Mouse (Mus musculus) ES-E14 (cell line): ENCODE data around the gene Cyp4f40. TPM values are rescaled to one million over a fixed set of nuclear protein-coding genes. Genes with fewer than 3 reads are reported as not detected.
"Not testable (repeated sequence)": the region's sequence is repeated elsewhere in the genome, so short reads cannot be mapped to it uniquely, and the experiment has no call there.

Source experiments
- DNase-seq: peaks from one replicate; pipeline ENCODE4 v3.0.0-alpha.2; 2013; ENCODE audit warnings: low read depth, low spot score
- H3K27ac ChIP-seq: 2 replicates; pipeline ENCODE4 v1.5.1; 2012; ENCODE audit warnings: low read depth, mild to moderate bottlenecking, low read length, moderate library complexity, mixed read lengths; ENCODE audit not compliant: poor library complexity, insufficient read depth, severe bottlenecking
- H3K36me3 ChIP-seq: 2 replicates; pipeline ENCODE4 v1.6.1; 2012; ENCODE audit warnings: mild to moderate bottlenecking, low read length, moderate library complexity, mixed read lengths; ENCODE audit not compliant: control insufficient read depth, poor library complexity, insufficient read depth, severe bottlenecking
- H3K4me1 ChIP-seq, 2 experiments: fragments of 150-350 bp in 1 of 2; sonication (generic) in 1 of 2; 2 replicates each; pipeline ENCODE4 v1.6.1; 2012; ENCODE audit warnings: low read length in 2 of 2, mild to moderate bottlenecking in 1 of 2, mixed read lengths in 1 of 2; ENCODE audit not compliant: control insufficient read depth in 2 of 2, insufficient read depth in 2 of 2, poor library complexity in 1 of 2
- H3K4me3 ChIP-seq, 2 experiments: fragments of 150-350 bp in 1 of 2; sonication (generic) in 1 of 2; 2 replicates each; pipeline ENCODE4 v1.5.1; 2012; ENCODE audit warnings: low read length in 2 of 2, low read depth in 1 of 2, mild to moderate bottlenecking in 1 of 2, mixed read lengths in 1 of 2; ENCODE audit not compliant: insufficient read depth in 1 of 2, poor library complexity in 1 of 2, severe bottlenecking in 1 of 2
- H3K9ac ChIP-seq: 2 replicates; pipeline ENCODE4 v1.6.1; 2012; ENCODE audit warnings: low read depth, mild to moderate bottlenecking, low read length, mixed read lengths; ENCODE audit not compliant: poor library complexity, insufficient read depth, severe bottlenecking
- H3K9me3 ChIP-seq: fragments of 150-350 bp; sonication (generic); 2 replicates; pipeline ENCODE4 v1.6.1; 2012; ENCODE audit warnings: low read depth, mild to moderate bottlenecking, low read length; ENCODE audit not compliant: control insufficient read depth, insufficient read depth
- CHD2 ChIP-seq: IDR thresholded peaks from 2 replicates; pipeline ENCODE4 v1.6.1; 2014; ENCODE audit warnings: mild to moderate bottlenecking, low read depth, low read length, inconsistent platforms
- HCFC1 ChIP-seq: IDR thresholded peaks from 2 replicates; pipeline ENCODE4 v1.6.1; 2012; ENCODE audit warnings: low read length, inconsistent platforms, borderline replicate concordance; ENCODE audit not compliant: insufficient read depth
- MAFK ChIP-seq: IDR thresholded peaks from 2 replicates; pipeline ENCODE4 v1.6.1; 2014; ENCODE audit warnings: mild to moderate bottlenecking, low read depth, low read length, inconsistent platforms; ENCODE audit not compliant: insufficient read depth
- ZC3H11A ChIP-seq: IDR thresholded peaks from 2 replicates; pipeline ENCODE4 v1.6.1; 2012; ENCODE audit warnings: low read depth, mild to moderate bottlenecking, inconsistent platforms, low read length, borderline replicate concordance
- ZNF384 ChIP-seq: IDR thresholded peaks from 2 replicates; pipeline ENCODE4 v1.6.1; 2012; ENCODE audit warnings: low read depth, low read length, inconsistent platforms
- in situ Hi-C, 2 experiments: fragments of 600-800 bp; cut with MboI; formaldehyde crosslinking; loops; one replicate each; pipeline ENCODE4 v1.15.1; 2025; ENCODE audit warnings: low sequenced_read_pairs in 2 of 2, inconsistent platforms in 1 of 2; ENCODE audit not compliant: unreplicated experiment in 2 of 2
- total RNA-seq: library from RNA; depleted of rRNA; stranded (reverse); fragments of 300-350 nt; gene quantifications from 2 replicates; pipeline ENCODE4 v1.2.3, GENCODE M21; 2012

The Cyp4f40 gene
- total RNA-seq, 1 experiment, result 0.36 TPM

GRCm38 (mm10) chr17:32631936-32632335 is 26.8 kb upstream of the Cyp4f40 start:
- TF ChIP-seq ZNF384, result no peak
- no peak for TF ChIP-seq HCFC1
- no peak for TF ChIP-seq CHD2
- TF ChIP-seq ZC3H11A, result no peak
- no peak for TF ChIP-seq MAFK
- H3K9me3 ChIP-seq, result no peaks in the 10 kb centered on the region
- peaks cover 5 to 6% of the 10 kb centered on the region in 2 experiments; a peak in 2 of 4 replicates for H3K4me1 ChIP-seq
- H3K36me3 ChIP-seq, result no peaks in the 10 kb centered on the region
- DNase-seq, result no peak
- H3K27ac ChIP-seq, result no peak overlapping the region
- in situ Hi-C loops, result no loop called here
- H3K9ac ChIP-seq, result no peak overlapping the region
- H3K4me3 ChIP-seq, result no peak overlapping the region

GRCm38 (mm10) chr17:32634242-32634971 is 24.3 kb upstream of the Cyp4f40 start:
- in situ Hi-C loops, DNase-seq: not testable (repeated sequence)
- peak overlapping the region; percentile 39; the same call in 1 of the 2 replicates for H3K9ac ChIP-seq

GRCm38 (mm10) chr17:32634972-32635314 is 23.8 kb upstream of the Cyp4f40 start:
- DNase-seq, result peak; percentile 99
- Histone ChIP-seq H3K27ac (no peak overlapping the region), H3K4me3 (peak overlapping the region; percentile 48 to 49), H3K36me3 (no peaks in the 10 kb centered on the region), H3K9ac (peak overlapping the region; percentile 39; the same call in 1 of the 2 replicates), H3K9me3 (no peaks in the 10 kb centered on the region), H3K4me1 (peaks cover 5 to 6% of the 10 kb centered on the region in 2 experiments; a peak in 2 of 4 replicates)
- TF ChIP-seq ZC3H11A, result peak; percentile 68
- TF ChIP-seq MAFK, result no peak
- no peak for TF ChIP-seq ZNF384
- peak; percentile 62; the same call in 1 of the 2 replicates for TF ChIP-seq HCFC1
- no peak for TF ChIP-seq CHD2
- in situ Hi-C loops, result no loop called here

More at GRCm38 (mm10) chr17:32634242-32634971, 24.3 kb upstream of the Cyp4f40 start:
- not testable (repeated sequence) for H3K4me1 ChIP-seq, H3K27ac ChIP-seq, H3K36me3 ChIP-seq, H3K9me3 ChIP-seq
- peak overlapping the region; percentile 48 to 49 for H3K4me3 ChIP-seq

GRCm38 (mm10) chr17:32636341-32636740 is 22.4 kb upstream of the Cyp4f40 start:
- no peaks in the 10 kb centered on the region for H3K9me3 ChIP-seq
- no peaks in the 10 kb centered on the region for H3K36me3 ChIP-seq
- no peak overlapping the region for H3K9ac ChIP-seq
- H3K4me1 ChIP-seq, result peaks cover 5 to 6% of the 10 kb centered on the region in 2 experiments; a peak in 2 of 4 replicates
- in situ Hi-C loops, result no loop called here
- H3K4me3 ChIP-seq, result no peak overlapping the region
- DNase-seq, result peak; percentile 1
- no peak for TF ChIP-seq MAFK
- no peak for TF ChIP-seq ZC3H11A
- TF ChIP-seq ZNF384, result no peak
- no peak for TF ChIP-seq HCFC1
- TF ChIP-seq CHD2, result no peak
- no peak overlapping the region for H3K27ac ChIP-seq

- Histone ChIP-seq H3K4me3 (no peak overlapping the region), H3K27ac (no peak overlapping the region), H3K4me1 (peaks cover 5 to 6% of the 10 kb centered on the region in 2 experiments; a peak in 2 of 4 replicates), H3K9me3 (no peaks in the 10 kb centered on the region), H3K36me3 (no peaks in the 10 kb centered on the region), H3K9ac (no peak overlapping the region)
- TF ChIP-seq CHD2, result no peak
- TF ChIP-seq ZC3H11A, result no peak
- TF ChIP-seq MAFK, result no peak
- no peak for TF ChIP-seq ZNF384
- no peak for TF ChIP-seq HCFC1
- DNase-seq, result no peak
- in situ Hi-C loops, result no loop called here
Observed at GRCm38 (mm10) chr17:32637151-32637550, 21.5 kb upstream of the Cyp4f40 start.
